Mouse (Mus musculus) heart, embryonic 13.5 days (tissue): ENCODE measurements around the gene Mmp14. TPM values are rescaled to one million over a fixed set of nuclear protein-coding genes. Genes with fewer than 3 reads are reported as not detected.
A peak's percentile ranks its signal among the peaks of the same experiment; 100 is the strongest.

Experiments
- ATAC-seq: fragments of 200-750 bp; cut with Nextera tagmentation; 2 replicates; pipeline ENCODE4 v1.8.0; 2017; ENCODE audit warnings: moderate TSS enrichment; ENCODE audit not compliant: insufficient number of reproducible peaks, low FRiP score, low TSS enrichment; ENCODE audit errors: extremely low read depth
- H3K27ac ChIP-seq: fragments of 300-500 bp; sonication (generic); replicated peaks from 2 replicates; pipeline ENCODE4 v1.5.1; 2015; ENCODE audit warnings: moderate library complexity, mild to moderate bottlenecking, inconsistent platforms
- H3K27me3 ChIP-seq: fragments of 300-500 bp; sonication (generic); replicated peaks from 2 replicates; pipeline ENCODE4 v1.6.1; 2015; ENCODE audit warnings: mild to moderate bottlenecking, inconsistent platforms
- H3K36me3 ChIP-seq: fragments of 300-500 bp; sonication (generic); 2 replicates; pipeline ENCODE4 v1.6.1; 2015; ENCODE audit warnings: mild to moderate bottlenecking, inconsistent platforms
- H3K4me1 ChIP-seq: fragments of 300-500 bp; sonication (generic); 2 replicates; pipeline ENCODE4 v1.6.1; 2015; ENCODE audit warnings: inconsistent platforms
- H3K4me2 ChIP-seq: fragments of 300-500 bp; sonication (generic); 2 replicates; pipeline ENCODE4 v1.6.1; 2015; ENCODE audit warnings: inconsistent platforms, mild to moderate bottlenecking, moderate library complexity
- H3K4me3 ChIP-seq: fragments of 300-500 bp; sonication (generic); 2 replicates; pipeline ENCODE4 v1.5.1; 2015; ENCODE audit warnings: moderate library complexity, mild to moderate bottlenecking, inconsistent platforms
- H3K9ac ChIP-seq: fragments of 300-500 bp; sonication (generic); 2 replicates; pipeline ENCODE4 v1.6.1; 2015; ENCODE audit warnings: inconsistent platforms, mild to moderate bottlenecking, moderate library complexity
- H3K9me3 ChIP-seq: fragments of 300-500 bp; sonication (generic); 2 replicates; pipeline ENCODE4 v1.6.1; 2016; ENCODE audit warnings: inconsistent platforms
- WGBS: fragments of 180-500 bp; shearing (Covaris S2); methylation state at CpG from one replicate; pipeline ENCODE4 v1.1.7; 2015; ENCODE audit warnings: mixed read lengths; 5-methylcytosine and 5-hydroxymethylcytosine counted together
- polyA plus RNA-seq: library from polyadenylated mRNA; unstranded; fragments of >200 nt; fragmentation: Nextera tagmentation; extraction: Ambion mirVana; gene quantifications from 2 replicates; pipeline ENCODE4 v1.2.1, GENCODE M21; 2015

The Mmp14 gene
- polyA plus RNA-seq, 1 experiment from 2014 or later = 97.4 TPM

DNA sequence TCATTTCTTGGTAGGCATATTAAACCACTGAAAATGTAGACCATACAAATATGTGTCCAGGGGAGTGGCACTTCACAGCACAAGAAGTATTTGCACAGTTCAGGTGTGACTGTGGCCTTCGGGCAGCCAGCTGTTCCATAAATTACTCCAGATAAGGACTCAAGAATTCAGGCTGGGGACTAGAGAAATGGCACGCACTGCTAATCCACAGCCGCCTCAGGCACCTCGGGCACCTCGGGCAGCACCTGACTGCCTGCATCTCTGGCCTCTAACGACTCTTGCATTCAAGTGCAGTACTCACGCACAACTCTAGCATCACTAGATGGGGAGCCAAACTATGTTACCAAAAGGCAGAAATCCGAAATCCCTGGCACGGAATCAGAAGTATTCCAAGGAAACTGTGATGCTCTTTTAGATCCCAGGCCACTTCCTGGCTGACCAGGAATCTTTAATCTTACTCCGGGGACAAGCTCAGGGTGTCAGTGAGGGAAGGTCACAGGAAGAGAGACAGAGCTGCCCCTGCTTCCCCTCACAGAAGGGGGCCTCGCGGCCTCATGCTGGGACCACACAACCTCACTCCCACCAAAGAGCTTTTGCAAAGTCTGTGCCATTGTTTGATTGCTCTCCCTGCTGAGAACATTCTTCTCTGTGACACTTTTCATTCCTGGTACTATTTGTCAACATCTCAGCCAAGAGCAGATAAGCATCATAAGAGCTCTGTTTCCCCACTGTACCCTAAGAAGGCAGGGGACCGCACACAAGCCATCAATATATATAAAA lies 16.0 kb upstream of the Mmp14 start:
- Histone ChIP-seq H3K4me2 (peak overlapping the region; percentile 22), H3K27ac (no peak overlapping the region), H3K27me3 (no peaks in the 10 kb centered on the region), H3K4me1 (peaks cover 45% of the 10 kb centered on the region), H3K9ac (peak overlapping the region; percentile 50; the same call in 1 of the 2 replicates), H3K36me3 (no peaks in the 10 kb centered on the region), H3K4me3 (no peak overlapping the region), H3K9me3 (no peaks in the 10 kb centered on the region)
- no peak for ATAC-seq
- WGBS = 17% methylated on average over 13 of the region's 13 CpGs

DNA sequence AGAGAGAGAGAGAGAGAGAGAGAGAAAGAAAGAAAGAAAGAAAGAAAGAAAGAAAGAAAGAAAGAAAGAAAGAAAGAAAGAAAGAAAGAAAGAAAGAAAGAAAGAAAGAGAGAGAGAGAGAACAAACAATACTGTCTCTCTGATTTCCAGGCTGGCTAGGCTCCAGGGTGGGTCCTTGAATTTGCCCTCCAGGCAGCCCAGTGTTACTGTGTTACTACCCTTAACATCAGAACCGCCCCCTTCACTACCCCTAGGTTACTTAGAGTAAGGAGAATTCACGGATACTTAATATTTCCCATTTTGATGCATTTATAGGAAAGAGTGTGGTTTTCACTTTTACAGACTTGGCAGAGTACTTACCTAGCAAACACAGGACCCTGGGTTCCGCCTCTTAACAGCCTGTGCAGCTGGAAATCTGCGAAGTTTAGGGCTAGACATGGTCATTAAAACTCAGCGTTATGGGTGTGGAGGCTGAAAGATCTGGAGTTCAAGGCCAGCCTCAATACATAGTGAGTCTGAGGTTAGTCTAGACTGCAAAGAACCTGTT lies 15.1 kb upstream of the Mmp14 start:
- Histone ChIP-seq H3K4me3 (no peak overlapping the region), H3K4me2 (no peak overlapping the region), H3K36me3 (no peaks in the 10 kb centered on the region), H3K9me3 (no peaks in the 10 kb centered on the region), H3K9ac (no peak overlapping the region), H3K4me1 (peaks cover 43% of the 10 kb centered on the region), H3K27me3 (no peaks in the 10 kb centered on the region), H3K27ac (no peak overlapping the region)
- ATAC-seq = no peak
- 52% methylated on average over 5 of the region's 5 CpGs for WGBS

DNA sequence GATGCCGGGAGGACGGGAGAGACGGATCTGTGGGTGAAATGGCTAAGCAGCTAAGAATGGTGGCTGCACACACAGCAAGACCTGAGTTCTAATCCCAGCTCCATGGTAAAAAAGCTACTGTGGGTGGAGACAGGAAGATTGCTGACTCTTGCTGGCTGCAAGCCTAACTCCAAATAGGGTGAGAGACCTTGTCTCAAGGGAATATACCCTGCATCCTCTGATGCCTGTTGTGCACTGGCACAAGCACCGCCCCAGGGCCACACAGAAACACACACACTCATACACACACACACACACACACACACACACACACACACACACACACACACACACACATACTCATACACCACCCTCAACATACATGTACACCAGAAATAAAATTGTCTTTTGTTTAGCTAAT lies 14.6 kb upstream of the Mmp14 start:
- no peaks in the 10 kb centered on the region for H3K36me3 ChIP-seq
- peak overlapping the region; percentile 63 for H3K4me2 ChIP-seq
- H3K9ac ChIP-seq = no peak overlapping the region
- peak overlapping the region; percentile 38; the same call in 1 of the 2 replicates for H3K4me3 ChIP-seq
- H3K27me3 ChIP-seq = no peaks in the 10 kb centered on the region
- no peaks in the 10 kb centered on the region for H3K9me3 ChIP-seq
- peaks cover 44% of the 10 kb centered on the region for H3K4me1 ChIP-seq
- WGBS = 74% methylated on average over 4 of the region's 4 CpGs
- no peak overlapping the region; the same call in 1 of the 2 replicates for H3K27ac ChIP-seq
- ATAC-seq = no peak

DNA sequence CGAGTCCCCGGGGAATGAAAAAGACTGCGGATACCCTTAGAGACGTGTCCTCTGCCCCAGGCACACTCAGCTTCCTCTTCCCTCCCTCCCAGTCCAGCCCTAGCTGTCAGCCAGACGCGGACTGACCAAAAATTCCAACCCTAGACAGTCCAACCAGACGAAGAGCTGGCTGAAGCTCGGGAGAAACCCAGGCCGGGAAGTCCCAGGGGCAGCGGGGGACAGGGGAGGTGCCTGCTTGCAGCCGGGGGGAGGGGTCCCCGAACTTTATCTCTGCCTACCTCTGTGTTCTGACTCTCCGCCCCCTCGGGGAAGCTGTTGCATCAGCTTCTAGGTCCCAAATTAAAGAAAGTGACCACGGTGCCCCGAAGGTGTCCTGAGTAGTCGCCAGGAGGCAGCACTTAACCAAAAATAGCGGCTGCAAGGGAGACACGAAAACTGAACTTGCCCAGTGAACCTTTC lies 13.8 kb upstream of the Mmp14 start, which contains the start of gene Slc7a7:
Gene Slc7a7, minus strand, starts transcription at position 158 of the 459 bp plus-strand sequence.
- peaks cover 44% of the 10 kb centered on the region for H3K4me1 ChIP-seq
- no peak for ATAC-seq
- peak within 1 kb of the TSS; percentile 63 for H3K4me2 ChIP-seq
- H3K4me3 ChIP-seq = peak within 1 kb of the TSS; percentile 38
- no peaks in the 10 kb centered on the region for H3K27me3 ChIP-seq
- WGBS = 6% methylated on average over 19 of the region's 19 CpGs
- H3K9ac ChIP-seq = peak within 1 kb of the TSS; percentile 57
- peak within 1 kb of the TSS; percentile 46 for H3K27ac ChIP-seq
- no peaks in the 10 kb centered on the region for H3K9me3 ChIP-seq
- H3K36me3 ChIP-seq = no peaks in the 10 kb centered on the region

DNA sequence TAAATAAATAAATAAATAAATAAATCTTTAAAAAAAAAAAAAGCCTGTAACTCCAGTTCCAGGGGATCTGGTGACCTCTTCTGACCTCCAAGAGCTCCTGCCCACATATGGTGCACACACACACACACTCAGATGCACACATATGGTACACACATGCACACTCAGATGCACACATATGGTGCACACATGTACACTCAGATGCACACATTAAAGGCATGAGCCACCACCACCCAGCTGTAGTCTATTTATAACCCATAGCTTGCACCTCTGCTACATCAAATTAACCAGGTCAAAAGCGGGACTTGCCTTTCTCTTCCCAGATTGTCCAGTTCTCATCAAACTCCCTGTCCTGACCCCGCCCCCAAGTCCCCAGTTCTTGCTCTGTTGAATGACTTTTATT lies 10.4 kb upstream of the Mmp14 start:
- no peaks in the 10 kb centered on the region for H3K9me3 ChIP-seq
- WGBS = 78% methylated on average over 2 of the region's 2 CpGs
- ATAC-seq = no peak
- H3K9ac ChIP-seq = no peak overlapping the region
- H3K27ac ChIP-seq = no peak overlapping the region
- peaks cover 18% of the 10 kb centered on the region for H3K4me1 ChIP-seq
- no peak overlapping the region for H3K4me3 ChIP-seq
- H3K4me2 ChIP-seq = no peak overlapping the region
- H3K36me3 ChIP-seq = no peaks in the 10 kb centered on the region
- H3K27me3 ChIP-seq = no peaks in the 10 kb centered on the region

DNA sequence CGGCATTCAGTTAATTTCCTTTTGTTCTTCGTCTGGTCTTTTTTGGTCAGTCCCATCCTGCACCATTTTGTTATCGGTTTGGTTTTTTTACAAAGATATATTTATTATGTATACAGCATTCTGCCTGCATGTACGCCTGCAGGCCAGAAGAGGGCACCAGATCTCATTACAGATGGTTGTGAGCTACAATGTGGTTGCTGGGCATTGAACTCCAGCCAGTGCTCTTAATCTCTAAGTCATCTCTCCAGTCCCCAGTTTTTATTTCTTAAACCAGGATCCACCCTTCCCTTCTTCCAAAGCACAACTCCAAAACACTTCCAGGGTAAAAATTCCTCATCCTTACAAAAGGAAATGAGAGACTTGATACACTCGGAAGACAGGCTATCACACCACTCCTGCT lies 8.0 kb upstream of the Mmp14 start:
- WGBS = 60% methylated on average over 5 of the region's 5 CpGs
- Histone ChIP-seq H3K4me3 (no peak overlapping the region), H3K36me3 (peaks cover 5% of the 10 kb centered on the region; the same call in 1 of the 2 replicates), H3K4me1 (peaks cover 24% of the 10 kb centered on the region), H3K4me2 (no peak overlapping the region), H3K9me3 (no peaks in the 10 kb centered on the region), H3K27me3 (no peaks in the 10 kb centered on the region), H3K27ac (no peak overlapping the region), H3K9ac (no peak overlapping the region)
- ATAC-seq = no peak

DNA sequence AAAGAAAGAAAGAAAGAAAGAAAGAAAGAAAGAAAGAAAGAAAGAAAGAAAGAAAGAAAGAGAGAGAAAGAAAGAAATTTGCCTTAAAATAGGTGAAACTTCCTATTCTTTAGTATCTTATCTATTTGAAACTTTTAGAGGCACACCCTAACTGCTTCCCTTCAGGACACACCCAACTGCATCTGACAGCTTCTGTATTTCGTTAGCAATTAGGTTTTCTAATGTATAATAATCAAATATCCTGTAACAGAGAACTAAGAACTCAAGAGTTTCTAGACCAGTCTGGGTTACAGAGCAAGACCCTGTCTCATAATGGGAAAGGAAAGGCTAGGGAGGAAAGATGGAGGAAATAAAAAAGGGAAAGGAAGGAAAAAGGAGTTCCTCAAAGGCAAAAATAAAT lies 6.8 kb upstream of the Mmp14 start:
- Histone ChIP-seq H3K9ac (no peak overlapping the region), H3K36me3 (peaks cover 17% of the 10 kb centered on the region), H3K4me2 (no peak overlapping the region), H3K4me1 (peaks cover 36% of the 10 kb centered on the region), H3K4me3 (no peak overlapping the region), H3K27ac (no peak overlapping the region), H3K27me3 (no peaks in the 10 kb centered on the region), H3K9me3 (no peaks in the 10 kb centered on the region)
- 71% methylated on average over 1 of the region's 1 CpGs for WGBS
- ATAC-seq = no peak

DNA sequence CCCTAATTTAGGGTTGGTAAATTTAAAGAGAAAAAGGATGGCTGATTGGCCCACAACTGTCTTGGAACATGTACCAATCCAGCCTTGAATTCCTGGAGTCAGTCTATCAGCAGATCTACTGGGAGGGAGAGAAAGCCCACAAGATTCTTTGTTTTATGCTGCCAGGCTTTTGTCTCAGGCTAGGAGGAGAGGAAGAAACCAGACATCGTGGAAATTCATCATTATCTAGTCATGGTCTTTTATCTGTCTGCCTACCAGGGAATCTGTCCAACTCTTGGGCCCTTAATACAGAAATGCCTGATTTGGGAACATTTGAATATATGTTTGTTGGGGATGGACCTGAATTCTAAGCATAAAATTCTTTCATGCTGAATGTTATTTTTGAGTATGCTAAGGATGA lies 5.9 kb upstream of the Mmp14 start:
- no peak for ATAC-seq

DNA sequence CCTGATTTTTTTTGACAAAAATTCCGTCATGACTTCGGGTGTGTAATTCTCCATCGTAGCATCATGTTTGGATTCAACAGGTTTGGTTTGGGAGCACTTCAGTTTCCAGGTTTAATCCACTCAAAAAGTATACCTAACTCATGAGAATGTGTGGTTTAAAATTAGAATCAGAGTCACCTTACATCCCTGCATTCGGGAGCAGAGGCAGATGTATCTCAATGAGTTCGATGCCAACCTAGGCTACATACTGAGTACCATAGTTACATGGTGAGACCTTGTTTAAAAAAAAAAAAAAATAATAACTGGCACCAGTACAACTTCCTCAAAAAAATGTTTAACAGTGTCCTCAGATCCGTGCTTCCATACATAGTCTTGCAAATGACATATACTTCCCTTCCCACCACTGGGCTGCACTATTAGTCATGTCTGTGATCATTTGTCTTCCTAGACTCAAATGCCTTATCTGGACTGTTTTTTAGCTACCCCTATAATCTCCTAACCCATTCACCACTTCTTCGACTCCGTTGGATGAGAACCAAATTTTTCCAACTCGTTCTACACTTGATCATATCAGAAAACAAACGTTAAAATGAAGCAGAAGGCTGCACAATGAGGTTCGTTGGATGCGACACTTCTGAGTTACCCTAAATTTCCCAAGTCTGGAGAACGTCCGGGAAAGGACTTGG lies 5.3 kb upstream of the Mmp14 start:
- Histone ChIP-seq H3K4me1 (peaks cover 47% of the 10 kb centered on the region), H3K27ac (peak overlapping the region; percentile 84), H3K9me3 (no peaks in the 10 kb centered on the region), H3K4me2 (peak overlapping the region; percentile 73), H3K4me3 (peak overlapping the region; percentile 82), H3K27me3 (no peaks in the 10 kb centered on the region), H3K9ac (peak overlapping the region; percentile 87), H3K36me3 (peaks cover 20% of the 10 kb centered on the region)
- 30% methylated on average over 14 of the region's 14 CpGs for WGBS
- no peak for ATAC-seq

More for the DNA sequence above, 5.9 kb upstream of the Mmp14 start:
- Histone ChIP-seq H3K36me3 (peaks cover 20% of the 10 kb centered on the region), H3K4me2 (peak overlapping the region; percentile 73), H3K9me3 (no peaks in the 10 kb centered on the region), H3K4me1 (peaks cover 45% of the 10 kb centered on the region), H3K27me3 (no peaks in the 10 kb centered on the region), H3K4me3 (no peak overlapping the region), H3K27ac (no peak overlapping the region), H3K9ac (no peak overlapping the region)
- 68% methylated on average over 1 of the region's 1 CpGs for WGBS

DNA sequence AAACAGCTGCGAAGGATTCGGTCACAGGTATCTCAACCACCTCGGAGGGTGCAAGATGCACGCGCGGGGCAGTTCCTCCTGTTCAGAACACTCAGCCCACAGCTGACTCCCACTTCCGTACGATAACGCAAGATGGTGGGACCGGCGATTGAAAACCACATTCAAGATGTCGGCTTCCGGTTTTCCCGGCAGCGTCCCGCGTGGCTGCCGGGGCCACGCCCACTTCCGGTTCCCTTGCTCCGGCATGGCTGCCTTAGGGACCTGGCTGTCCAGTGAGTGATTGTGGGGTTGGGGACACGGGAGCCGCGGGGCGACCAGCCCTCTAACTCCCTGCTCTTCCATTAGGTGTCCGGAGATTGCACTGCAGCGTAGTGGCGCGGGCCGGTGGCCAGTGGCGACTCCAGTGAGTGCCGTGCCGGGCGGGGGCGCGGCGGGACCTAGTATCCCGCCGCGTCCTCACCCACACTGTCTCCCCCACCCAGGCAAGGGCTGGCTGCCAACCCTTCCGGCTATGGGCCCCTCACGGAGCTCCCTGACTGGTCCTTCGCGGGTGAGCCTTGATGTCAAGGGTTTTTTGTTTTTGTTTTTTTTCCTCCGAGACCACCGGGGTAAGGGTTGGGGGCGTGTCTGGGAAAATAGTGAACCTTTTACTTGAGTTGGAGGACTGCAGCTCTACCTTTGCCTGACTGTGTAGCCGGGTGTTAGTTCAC lies 4.6 kb upstream of the Mmp14 start, which contains the start of gene Mrpl52:
Gene Mrpl52, plus strand, starts transcription at position 221 of the 710 bp plus-strand sequence.
- ATAC-seq = peak; percentile 60
- Histone ChIP-seq H3K36me3 (peaks cover 20% of the 10 kb centered on the region), H3K27ac (peak within 1 kb of the TSS; percentile 84), H3K4me3 (peak within 1 kb of the TSS; percentile 82), H3K27me3 (no peaks in the 10 kb centered on the region), H3K4me1 (peaks cover 45% of the 10 kb centered on the region), H3K9me3 (no peaks in the 10 kb centered on the region), H3K9ac (peak within 1 kb of the TSS; percentile 87), H3K4me2 (peak within 1 kb of the TSS; percentile 73)
- under 1% methylated on average over 47 of the region's 48 CpGs for WGBS

DNA sequence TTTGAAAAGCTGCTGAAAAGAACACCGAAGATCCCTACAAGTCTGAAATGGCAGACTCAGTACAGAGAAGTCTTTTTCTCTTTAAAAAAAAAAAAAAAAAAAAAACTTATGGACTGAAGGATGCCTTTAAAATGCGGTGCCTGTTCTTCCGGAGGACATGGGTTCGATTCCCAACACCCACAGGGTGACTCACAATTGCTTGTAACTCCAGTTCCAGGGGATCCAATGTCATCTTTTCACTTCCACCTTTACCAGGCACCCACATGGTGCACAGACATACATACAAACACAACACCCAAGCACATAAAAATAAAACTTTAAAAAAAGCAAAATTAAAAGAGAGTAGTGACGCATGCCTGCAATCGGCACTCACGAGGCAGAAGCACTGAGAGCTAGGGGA lies 3.7 kb upstream of the Mmp14 start:
- no peak overlapping the region for H3K27ac ChIP-seq
- H3K9me3 ChIP-seq = no peaks in the 10 kb centered on the region
- H3K4me2 ChIP-seq = peak overlapping the region; percentile 73
- 91% methylated on average over 7 of the region's 7 CpGs for WGBS
- peak overlapping the region; percentile 87 for H3K9ac ChIP-seq
- H3K4me1 ChIP-seq = peaks cover 45% of the 10 kb centered on the region
- H3K27me3 ChIP-seq = no peaks in the 10 kb centered on the region
- no peak for ATAC-seq
- peaks cover 20% of the 10 kb centered on the region for H3K36me3 ChIP-seq
- peak overlapping the region; percentile 82 for H3K4me3 ChIP-seq
